22 mouse cellular contexts compared by ENCODE assay signal in the genomic region with DNA sequence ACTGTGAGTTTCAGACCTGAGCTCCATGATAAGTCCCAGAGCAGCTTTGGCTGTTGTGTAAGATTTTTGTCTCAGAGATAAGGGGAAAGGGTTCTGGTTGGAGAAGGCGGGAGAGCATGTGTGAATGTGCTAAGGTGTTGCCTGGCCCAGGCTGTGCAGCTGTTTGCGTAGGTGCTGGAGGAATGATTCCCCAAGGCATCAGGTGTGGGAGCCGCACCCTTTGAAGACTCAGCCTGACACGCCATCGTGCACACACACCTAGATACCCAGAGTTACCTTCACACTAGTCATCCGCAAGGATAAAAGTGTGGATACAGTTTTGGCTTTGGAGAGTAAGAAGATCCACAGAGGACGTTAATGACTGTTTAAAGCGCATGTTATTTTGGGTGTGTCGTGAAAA. TPM values are rescaled to one million over a fixed set of nuclear protein-coding genes. Genes with fewer than 3 reads are reported as not detected.
DNase-seq lines count a peak whose midpoint lies in the region; ATAC-seq and TF ChIP-seq lines count a peak whose summit lies in the region.
"Had no signal": no experiment of that assay in that cellular context is flagged by ENCODE, and none has a peak within 500 bp of the region (broad histone marks: within the 10 kb centered on the region; RNA-seq: fewer than 3 reads in every experiment).

No protein-coding gene starts in this region.

- H3K36me3 ChIP-seq in embryonic facial prominence, embryonic 14.5 days (ENCODE audit: control insufficient read depth, insufficient read depth, low read length), result no peaks in the 10 kb centered on the region
- H3K36me3 ChIP-seq in embryonic facial prominence, embryonic 10.5 days (replicated peaks), result no peaks in the 10 kb centered on the region; the same call in 1 of the 2 replicates
- no peaks in the 10 kb centered on the region for H3K36me3 ChIP-seq in spleen, adult 2 months (ENCODE audit: control insufficient read depth, insufficient read depth, low read length)
- H3K36me3 ChIP-seq in heart, embryonic 12.5 days, result no peaks in the 10 kb centered on the region
- H3K36me3 ChIP-seq: embryonic facial prominence, embryonic 12.5 days; heart, embryonic 13.5 days; hindbrain, embryonic 12.5 days had no signal

- H3K27ac ChIP-seq in embryonic facial prominence, embryonic 14.5 days (replicated peaks; ENCODE audit: low read depth, low read length), result no peak overlapping the region
- no peak overlapping the region for H3K27ac ChIP-seq in embryonic facial prominence, embryonic 10.5 days (replicated peaks)
- H3K27ac ChIP-seq in spleen, adult 2 months (ENCODE audit: insufficient read depth, low read length), result peak overlapping the region; percentile 85
- H3K27ac ChIP-seq in heart, embryonic 12.5 days (ENCODE audit: poor library complexity, severe bottlenecking), result no peak overlapping the region
- H3K27ac ChIP-seq: embryonic facial prominence, embryonic 12.5 days; gastrocnemius, adult 2 months; heart, embryonic 13.5 days had no signal

- no peak for TF ChIP-seq CTCF in spleen, adult 2 months (IDR thresholded peaks at IDR 0.05; ENCODE audit: extremely low read depth, insufficient read depth, insufficient read length, insufficient replicate concordance)

- no peaks in the 10 kb centered on the region for H3K27me3 ChIP-seq in embryonic facial prominence, embryonic 14.5 days (replicated peaks; ENCODE audit: control insufficient read depth, insufficient read depth, low read length)
- H3K27me3 ChIP-seq in embryonic facial prominence, embryonic 10.5 days (replicated peaks; ENCODE audit: low read depth, poor library complexity, severe bottlenecking), result no peaks in the 10 kb centered on the region
- H3K27me3 ChIP-seq in spleen, adult 2 months (ENCODE audit: control insufficient read depth, insufficient read depth, low read length), result no peaks in the 10 kb centered on the region
- no peaks in the 10 kb centered on the region for H3K27me3 ChIP-seq in heart, embryonic 12.5 days (replicated peaks)
- H3K27me3 ChIP-seq: embryonic facial prominence, embryonic 12.5 days; heart, embryonic 13.5 days; hindbrain, embryonic 12.5 days; Patski had no signal

- no peak overlapping the region for H3K4me2 ChIP-seq in embryonic facial prominence, embryonic 14.5 days (ENCODE audit: low read depth, low read length)
- H3K4me2 ChIP-seq in heart, embryonic 12.5 days, result no peak overlapping the region
- H3K4me2 ChIP-seq: embryonic facial prominence, embryonic 12.5 days; heart, embryonic 13.5 days; hindbrain, embryonic 12.5 days had no signal

- H3K9me3 ChIP-seq in embryonic facial prominence, embryonic 14.5 days (ENCODE audit: control insufficient read depth, low read length), result no peaks in the 10 kb centered on the region
- H3K9me3 ChIP-seq in embryonic facial prominence, embryonic 10.5 days, result no peaks in the 10 kb centered on the region
- no peaks in the 10 kb centered on the region for H3K9me3 ChIP-seq in heart, embryonic 12.5 days (replicated peaks)
- H3K9me3 ChIP-seq: embryonic facial prominence, embryonic 12.5 days; heart, embryonic 13.5 days; hindbrain, embryonic 12.5 days had no signal

- WGBS in embryonic facial prominence, embryonic 14.5 days, result 81% methylated on average over 9 of the region's 9 CpGs
- WGBS in embryonic facial prominence, embryonic 10.5 days, result 89% methylated on average over 9 of the region's 9 CpGs
- WGBS in spleen, adult 2 months, result 55% methylated on average over 9 of the region's 9 CpGs
- 75% methylated on average over 9 of the region's 9 CpGs for WGBS in heart, embryonic 12.5 days

- H3K4me1 ChIP-seq in embryonic facial prominence, embryonic 14.5 days (ENCODE audit: control insufficient read depth, insufficient read depth, low read length), result peaks cover 5% of the 10 kb centered on the region
- H3K4me1 ChIP-seq in embryonic facial prominence, embryonic 10.5 days, result peaks cover 30% of the 10 kb centered on the region
- H3K4me1 ChIP-seq in spleen, adult 2 months (ENCODE audit: control insufficient read depth, insufficient read depth, insufficient read length), result peaks cover 22% of the 10 kb centered on the region; the same call in 1 of the 2 replicates
- H3K4me1 ChIP-seq in heart, embryonic 12.5 days (replicated peaks), result peaks cover 28% of the 10 kb centered on the region

- no peak overlapping the region for H3K9ac ChIP-seq in embryonic facial prominence, embryonic 14.5 days (ENCODE audit: low read depth, low read length)
- H3K9ac ChIP-seq in heart, embryonic 12.5 days, result no peak overlapping the region
- H3K9ac ChIP-seq: embryonic facial prominence, embryonic 12.5 days; heart, embryonic 13.5 days; hindbrain, embryonic 12.5 days had no signal

- no peak for TF ChIP-seq POLR2A in spleen, adult 2 months (IDR thresholded peaks at IDR 0.05; ENCODE audit: low read depth, low read length)

- no peak overlapping the region for H3K4me3 ChIP-seq in embryonic facial prominence, embryonic 14.5 days (ENCODE audit: low read depth, low read length)
- H3K4me3 ChIP-seq in embryonic facial prominence, embryonic 10.5 days, result no peak overlapping the region
- no peak overlapping the region for H3K4me3 ChIP-seq in spleen, adult 2 months (ENCODE audit: extremely low read depth, insufficient read depth, insufficient read length)
- H3K4me3 ChIP-seq in heart, embryonic 12.5 days, result no peak overlapping the region
- H3K4me3 ChIP-seq: embryonic facial prominence, embryonic 12.5 days; gastrocnemius, adult 2 months; heart, embryonic 13.5 days; hindbrain, embryonic 12.5 days had no signal

- peak; percentile 39 for DNase-seq in embryonic facial prominence, embryonic 14.5 days (ENCODE audit: low spot score)
- no peak for DNase-seq in embryonic facial prominence, embryonic 10.5 days (ENCODE audit: low spot score)
- DNase-seq in spleen, adult 2 months (ENCODE audit: low read depth in 1 of 2, low spot score in 2 of 2), result no peak
- DNase-seq in spleen, postnatal 36 days (ENCODE audit: low spot score in 2 of 2), result no peak
- peak; percentile 77 for DNase-seq in T-cell, adult 2 months (ENCODE audit: low spot score)
- peak; percentile 43 for DNase-seq in thymus, postnatal 25 days
- DNase-seq in kidney, postnatal 25 days, result no peak
- DNase-seq: adrenal gland, adult 2 months; adrenal gland, postnatal 25 days; cerebellum, adult 18-20 months; cerebellum, adult 9-11 months; embryo, embryonic 11 days; gastrocnemius, adult 2 months; gastrocnemius, postnatal 25 days; heart, postnatal 36 days had no signal

- no peak for ATAC-seq in embryonic facial prominence, embryonic 14.5 days (ENCODE audit: low read depth)
- ATAC-seq in heart, embryonic 12.5 days (ENCODE audit: insufficient number of reproducible peaks, low FRiP score), result no peak
- ATAC-seq: forebrain, embryonic 14.5 days; hindbrain, embryonic 16.5 days; Patski had no signal

RNA-seq across cellular contexts. Expression of gene Vps37b, which starts 3.3 kb away (rescaled TPM):
- 30.4 and 31.7 TPM in 2 replicates for polyA plus RNA-seq in embryonic facial prominence, embryonic 14.5 days (2014; fragmentation: Nextera tagmentation; extraction: Ambion mirVana)
- 43.8 and 47.6 TPM in 2 replicates for polyA plus RNA-seq in embryonic facial prominence, embryonic 10.5 days (2016; fragmentation: Nextera tagmentation; extraction: Ambion mirVana)
- 58.1 and 72.8 TPM in 2 replicates for polyA plus RNA-seq in spleen, adult 2 months (2012; rRNA removed)
- polyA plus RNA-seq in heart, embryonic 12.5 days (2016; fragmentation: Nextera tagmentation; extraction: Ambion mirVana), result 61.9 and 64.4 TPM in 2 replicates

Comparison
In these comparisons a context has a peak if more than half of its experiments do, and no peak if none do; other contexts are left out.
1. DNase-seq: peak in embryonic facial prominence, embryonic 14.5 days (single experiment), T-cell, adult 2 months (single experiment) and thymus, postnatal 25 days (single experiment); none in embryonic facial prominence, embryonic 10.5 days (single experiment), spleen, adult 2 months (0 of 2), spleen, postnatal 36 days (0 of 2) and kidney, postnatal 25 days (0 of 2).